Mouse (Mus musculus): ENCODE measurements around the gene Ptprd. TPM values are rescaled to one million over a fixed set of nuclear protein-coding genes. Genes with fewer than 3 reads are reported as not detected.
"Not testable (repeated sequence)": the region's sequence is repeated elsewhere in the genome, so short reads cannot be mapped to it uniquely, and the experiment has no call there.

Gene Ptprd
- polyA plus RNA-seq, 1 experiment from 2014 or later, result 96.7 TPM

DNA sequence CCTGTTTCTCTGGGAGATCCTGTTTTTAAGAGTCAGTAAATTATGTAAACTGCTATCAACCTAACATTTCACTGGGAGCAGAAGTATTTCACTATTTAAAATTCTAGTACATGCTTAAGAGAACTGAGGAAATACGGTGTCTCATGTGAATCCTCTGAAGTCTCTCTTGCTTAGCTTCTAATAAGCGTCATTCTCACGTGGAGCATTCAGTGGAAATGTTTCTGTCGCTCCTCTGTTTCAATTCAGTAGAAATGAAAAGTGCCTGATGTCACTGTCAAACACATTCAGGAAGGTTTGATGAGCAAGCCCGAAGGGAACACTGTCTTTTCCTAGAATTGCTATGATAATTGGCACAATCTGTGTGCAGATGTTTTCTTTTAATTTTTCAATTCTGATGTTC lies 350.5 kb downstream of the Ptprd start:
- Histone ChIP-seq H3K36me3 (no peaks in the 10 kb centered on the region), H3K9me3 (no peaks in the 10 kb centered on the region), H3K9ac (no peak overlapping the region), H3K4me1 (replicated peaks) (no peaks in the 10 kb centered on the region), H3K27me3 (no peaks in the 10 kb centered on the region), H3K4me3 (no peak overlapping the region), H3K4me2 (no peak overlapping the region), H3K27ac (no peak overlapping the region)
- 69% methylated on average over 5 of the region's 5 CpGs for whole genome bisulfite sequencing
- no peak for ATAC-seq (ENCODE audit: low FRiP score)

GRCm38 (mm10) chr4:77797391-77797790 lies 414.4 kb downstream of the Ptprd start:
- ATAC-seq (ENCODE audit: low FRiP score); H3K27me3 ChIP-seq: not testable (repeated sequence)
- 80% methylated on average over 1 of the region's 1 CpGs for WGBS

DNA sequence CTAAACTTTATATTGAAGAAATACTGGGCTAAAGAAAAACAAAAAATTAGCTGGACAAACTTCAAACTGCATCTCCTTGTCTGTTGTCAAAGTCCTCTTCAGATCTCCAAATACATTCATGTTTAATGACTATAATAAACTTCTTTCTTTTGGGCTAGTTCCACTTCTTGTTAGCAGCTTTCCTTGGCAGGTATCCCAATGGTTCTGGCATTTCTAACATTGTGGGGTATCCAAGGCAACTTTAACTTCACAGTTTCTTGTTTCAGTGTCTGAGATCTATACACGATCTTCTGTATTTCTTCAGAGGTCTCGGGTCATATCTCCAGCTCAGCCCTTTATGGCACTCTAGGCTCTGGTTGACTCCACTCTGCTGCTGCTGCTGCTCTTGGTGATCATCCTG lies 434.5 kb downstream of the Ptprd start:
- H3K4me2 ChIP-seq, result no peak overlapping the region
- H3K4me3 ChIP-seq, result no peak overlapping the region
- WGBS, result 87% methylated on average over 2 of the region's 2 CpGs
- H3K4me1 ChIP-seq (replicated peaks), result no peaks in the 10 kb centered on the region
- H3K36me3 ChIP-seq, result no peaks in the 10 kb centered on the region
- no peak for ATAC-seq (ENCODE audit: low FRiP score)
- H3K27ac ChIP-seq, result no peak overlapping the region
- no peak overlapping the region for H3K9ac ChIP-seq
- H3K9me3 ChIP-seq, result no peaks in the 10 kb centered on the region
- no peaks in the 10 kb centered on the region for H3K27me3 ChIP-seq

More at GRCm38 (mm10) chr4:77797391-77797790, 414.4 kb downstream of the Ptprd start:
- H3K27ac ChIP-seq; H3K4me2 ChIP-seq; H3K4me3 ChIP-seq; H3K9ac ChIP-seq; H3K36me3 ChIP-seq; H3K4me1 ChIP-seq (replicated peaks); H3K9me3 ChIP-seq: not testable (repeated sequence)

- H3K27ac ChIP-seq, result no peak overlapping the region
- H3K4me3 ChIP-seq, result no peak overlapping the region
- H3K4me2 ChIP-seq, result no peak overlapping the region
- no peaks in the 10 kb centered on the region for H3K36me3 ChIP-seq
- no peak for ATAC-seq (ENCODE audit: low FRiP score)
- H3K27me3 ChIP-seq, result no peaks in the 10 kb centered on the region
- 68% methylated on average over 1 of the region's 1 CpGs for WGBS
- no peaks in the 10 kb centered on the region for H3K9me3 ChIP-seq
- no peaks in the 10 kb centered on the region for H3K4me1 ChIP-seq (replicated peaks)
- no peak overlapping the region for H3K9ac ChIP-seq
These were observed 448.0 kb downstream of the Ptprd start for GRCm38 (mm10) chr4:77763790-77764189.

- no peaks in the 10 kb centered on the region for H3K27me3 ChIP-seq
- WGBS, result 92% methylated on average over 2 of the region's 2 CpGs
These were observed 468.4 kb downstream of the Ptprd start for GRCm38 (mm10) chr4:77743391-77743790.

DNA sequence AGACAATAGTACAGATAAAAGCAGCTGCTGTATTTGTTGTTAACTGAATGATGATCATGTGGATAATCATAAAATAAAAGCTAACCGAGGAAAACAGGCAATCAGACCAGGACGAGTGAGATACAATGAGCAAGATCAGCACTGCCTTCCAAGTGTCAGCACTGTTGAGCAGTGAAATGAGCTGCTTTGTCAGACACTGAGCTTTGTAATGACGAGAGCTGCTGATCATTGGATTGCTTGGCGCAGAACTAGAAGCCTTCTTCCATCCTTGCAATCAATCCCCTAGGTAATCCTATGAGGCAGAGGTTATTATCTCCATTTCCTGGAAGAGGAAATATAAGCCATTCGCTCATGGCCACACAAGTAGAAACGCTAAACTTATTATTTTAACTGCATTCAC lies 489.9 kb downstream of the Ptprd start:
- Histone ChIP-seq H3K4me3 (no peak overlapping the region), H3K9ac (no peak overlapping the region), H3K27me3 (no peaks in the 10 kb centered on the region), H3K36me3 (no peaks in the 10 kb centered on the region), H3K4me1 (replicated peaks) (peaks cover 6% of the 10 kb centered on the region; the same call in 1 of the 2 replicates), H3K27ac (peak overlapping the region; percentile 55), H3K9me3 (no peaks in the 10 kb centered on the region), H3K4me2 (no peak overlapping the region)
- peak; percentile 65; the same call in 1 of the 2 replicates for ATAC-seq (ENCODE audit: low FRiP score)
- WGBS, result 59% methylated on average over 6 of the region's 6 CpGs

More at GRCm38 (mm10) chr4:77743391-77743790, 468.4 kb downstream of the Ptprd start:
- ATAC-seq (ENCODE audit: low FRiP score), result no peak
- Histone ChIP-seq H3K4me3 (no peak overlapping the region), H3K9me3 (no peaks in the 10 kb centered on the region), H3K9ac (no peak overlapping the region), H3K27ac (no peak overlapping the region), H3K4me1 (replicated peaks) (no peaks in the 10 kb centered on the region), H3K4me2 (no peak overlapping the region), H3K36me3 (no peaks in the 10 kb centered on the region)

GRCm38 (mm10) chr4:77717792-77718191 lies 494.0 kb downstream of the Ptprd start:
- Histone ChIP-seq H3K4me2 (no peak overlapping the region), H3K27me3 (no peaks in the 10 kb centered on the region), H3K4me1 (replicated peaks) (peaks cover 6% of the 10 kb centered on the region; the same call in 1 of the 2 replicates), H3K27ac (no peak overlapping the region), H3K9ac (no peak overlapping the region), H3K4me3 (no peak overlapping the region), H3K9me3 (no peaks in the 10 kb centered on the region), H3K36me3 (no peaks in the 10 kb centered on the region)
- ATAC-seq (ENCODE audit: low FRiP score), result no peak
- WGBS, result 81% methylated on average over 2 of the region's 2 CpGs

GRCm38 (mm10) chr4:77710231-77710630 lies 501.5 kb downstream of the Ptprd start:
- H3K9me3 ChIP-seq, result no peaks in the 10 kb centered on the region
- no peak for ATAC-seq (ENCODE audit: low FRiP score)
- no peaks in the 10 kb centered on the region for H3K4me1 ChIP-seq (replicated peaks)
- no peak overlapping the region for H3K4me2 ChIP-seq
- no peak overlapping the region for H3K9ac ChIP-seq
- WGBS, result 91% methylated on average over 2 of the region's 2 CpGs
- no peak overlapping the region for H3K27ac ChIP-seq
- H3K4me3 ChIP-seq, result no peak overlapping the region
- H3K27me3 ChIP-seq, result no peaks in the 10 kb centered on the region
- H3K36me3 ChIP-seq, result no peaks in the 10 kb centered on the region

DNA sequence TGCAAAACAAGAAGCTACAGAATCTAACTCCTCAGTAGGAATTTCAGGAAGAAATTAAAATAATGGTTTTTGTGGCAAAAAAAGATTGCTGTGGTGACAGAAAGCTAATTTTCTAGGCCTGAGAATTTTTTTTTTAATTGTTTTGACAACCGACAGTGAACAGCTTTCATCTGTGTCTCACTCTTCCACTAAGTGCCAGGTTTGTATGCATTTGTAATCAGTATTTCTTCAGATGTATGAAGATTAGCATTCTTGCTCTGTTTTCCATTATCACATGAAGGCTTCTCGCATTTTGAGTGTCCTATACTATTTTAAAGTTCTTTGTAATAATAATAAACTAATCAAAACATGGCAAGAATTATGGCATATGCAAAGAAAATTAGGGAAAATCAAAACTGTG lies 513.5 kb downstream of the Ptprd start:
- H3K9ac ChIP-seq, result no peak overlapping the region
- no peaks in the 10 kb centered on the region for H3K9me3 ChIP-seq
- H3K4me3 ChIP-seq, result no peak overlapping the region
- H3K4me2 ChIP-seq, result no peak overlapping the region
- no peaks in the 10 kb centered on the region for H3K4me1 ChIP-seq (replicated peaks)
- WGBS, result 77% methylated on average over 2 of the region's 2 CpGs
- H3K36me3 ChIP-seq, result no peaks in the 10 kb centered on the region
- no peaks in the 10 kb centered on the region for H3K27me3 ChIP-seq
- no peak overlapping the region for H3K27ac ChIP-seq
- ATAC-seq (ENCODE audit: low FRiP score), result no peak

DNA sequence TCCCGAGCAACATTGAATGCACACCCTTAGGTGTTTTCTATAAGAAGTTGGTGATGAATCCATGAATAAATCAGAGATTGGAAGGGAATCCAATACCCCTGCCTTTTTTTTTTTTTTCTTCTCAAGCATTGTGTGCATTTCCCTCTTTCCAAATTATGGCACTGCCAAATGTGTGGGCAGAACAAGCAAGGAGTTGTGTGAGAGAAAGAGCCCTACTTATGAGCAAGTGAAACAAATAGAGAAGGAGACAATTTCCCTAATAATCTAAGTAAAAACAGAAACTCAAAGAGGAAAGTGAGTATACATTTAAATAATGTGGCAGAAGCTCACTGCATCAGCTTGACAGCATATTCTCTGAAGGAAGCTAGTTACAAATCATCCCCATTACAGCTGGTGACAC lies 536.0 kb downstream of the Ptprd start:
- Histone ChIP-seq H3K9me3 (no peaks in the 10 kb centered on the region), H3K27ac (no peak overlapping the region), H3K27me3 (no peaks in the 10 kb centered on the region), H3K4me1 (replicated peaks) (no peaks in the 10 kb centered on the region), H3K4me3 (no peak overlapping the region), H3K9ac (no peak overlapping the region), H3K4me2 (no peak overlapping the region), H3K36me3 (no peaks in the 10 kb centered on the region)
- no peak for ATAC-seq (ENCODE audit: low FRiP score)
- WGBS, result 82% methylated on average over 1 of the region's 1 CpGs

DNA sequence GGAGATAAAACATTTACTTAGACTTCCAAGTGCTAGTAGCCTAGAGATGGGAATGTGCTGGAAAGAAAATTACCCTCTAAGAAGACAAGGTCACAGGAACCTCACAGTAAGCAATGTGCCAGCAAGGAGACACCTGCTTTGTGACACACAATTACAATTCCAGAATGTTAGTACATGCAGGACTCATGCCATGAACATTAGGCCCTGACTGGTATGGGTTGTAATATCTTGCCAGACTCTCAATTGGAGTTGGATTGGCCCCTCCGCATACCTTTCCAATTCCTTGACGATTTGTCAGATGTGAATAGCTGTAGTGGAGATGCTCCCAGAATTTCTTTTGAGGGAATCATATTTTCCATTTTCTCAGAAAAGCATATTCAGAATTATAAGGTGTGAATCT lies 547.0 kb downstream of the Ptprd start:
- 91% methylated on average over 2 of the region's 2 CpGs for WGBS
- no peak overlapping the region for H3K9ac ChIP-seq
- H3K27me3 ChIP-seq, result no peaks in the 10 kb centered on the region
- no peaks in the 10 kb centered on the region for H3K36me3 ChIP-seq
- H3K4me3 ChIP-seq, result no peak overlapping the region
- no peaks in the 10 kb centered on the region for H3K4me1 ChIP-seq (replicated peaks)
- H3K27ac ChIP-seq, result no peak overlapping the region
- H3K4me2 ChIP-seq, result no peak overlapping the region
- H3K9me3 ChIP-seq, result no peaks in the 10 kb centered on the region
- ATAC-seq (ENCODE audit: low FRiP score), result no peak

GRCm38 (mm10) chr4:77662309-77662708 lies 549.5 kb downstream of the Ptprd start:
- no peak overlapping the region for H3K9ac ChIP-seq
- no peaks in the 10 kb centered on the region for H3K27me3 ChIP-seq
- no peak overlapping the region for H3K4me3 ChIP-seq
- H3K4me2 ChIP-seq, result no peak overlapping the region
- H3K9me3 ChIP-seq, result no peaks in the 10 kb centered on the region
- WGBS, result 90% methylated on average over 1 of the region's 1 CpGs
- ATAC-seq (ENCODE audit: low FRiP score), result no peak
- no peaks in the 10 kb centered on the region for H3K4me1 ChIP-seq (replicated peaks)
- H3K27ac ChIP-seq, result no peak overlapping the region
- H3K36me3 ChIP-seq, result no peaks in the 10 kb centered on the region

DNA sequence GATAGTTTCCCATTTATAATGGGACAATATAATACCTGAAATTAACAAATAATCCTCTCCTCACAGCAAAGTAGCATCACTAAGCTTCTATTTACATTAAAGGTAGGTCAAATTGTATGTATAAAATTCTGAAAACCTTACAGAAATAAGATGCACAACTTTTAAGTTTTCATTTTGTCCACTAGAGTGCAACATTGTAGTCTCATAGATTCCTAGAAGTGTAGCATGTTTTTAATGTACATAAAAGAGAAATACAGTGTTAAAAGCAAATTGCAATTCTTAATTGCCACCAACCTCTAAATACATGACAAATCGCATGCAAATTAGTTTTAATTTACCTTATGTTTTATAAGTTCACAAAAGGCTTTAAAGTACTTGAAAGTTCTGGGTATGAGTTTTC lies 556.1 kb downstream of the Ptprd start:
- WGBS, result 78% methylated on average over 1 of the region's 1 CpGs
- no peak overlapping the region for H3K4me3 ChIP-seq
- H3K36me3 ChIP-seq, result no peaks in the 10 kb centered on the region

More for the DNA sequence above, 556.1 kb downstream of the Ptprd start:
- Histone ChIP-seq H3K27ac (no peak overlapping the region), H3K4me2 (no peak overlapping the region), H3K4me1 (replicated peaks) (no peaks in the 10 kb centered on the region), H3K27me3 (no peaks in the 10 kb centered on the region), H3K9me3 (no peaks in the 10 kb centered on the region), H3K9ac (no peak overlapping the region)
- ATAC-seq (ENCODE audit: low FRiP score), result no peak

Data from hindbrain, embryonic 13.5 days (tissue).